Mouse (Mus musculus): ENCODE measurements around the gene Stpg4.
A peak's percentile ranks its signal among the peaks of the same experiment; 100 is the strongest.

GRCm38 (mm10) chr17:87344441-87345251 lies 82.9 kb downstream of the Stpg4 start:
- no peak for TF ChIP-seq GATA1 (IDR thresholded peaks at IDR 0.05; ENCODE audit: low read depth, low read length)
- no peak for TF ChIP-seq MAFK (IDR thresholded peaks at IDR 0.05; ENCODE audit: borderline replicate concordance, low read depth, low read length)
- no peak for TF ChIP-seq POLR2A (IDR thresholded peaks at IDR 0.05; ENCODE audit: control insufficient read depth in 1 of 2, insufficient read depth in 1 of 2, low read depth in 1 of 2, low read length in 2 of 2, poor library complexity in 1 of 2)
- TF ChIP-seq TCF12 (IDR thresholded peaks at IDR 0.05; ENCODE audit: low read depth, low read length) = peak; percentile 12; the same call in 1 of the 2 replicates
- TF ChIP-seq CTCF (IDR thresholded peaks at IDR 0.05 in 2 of 3, conservative IDR thresholded peaks at IDR 0.05 in 1 of 3; ENCODE audit: control insufficient read depth in 1 of 3, insufficient read depth in 1 of 3, low read depth in 2 of 3, low read length in 3 of 3, poor library complexity in 1 of 3, severe bottlenecking in 1 of 3) = no peak
- no peak for TF ChIP-seq MEF2A (IDR thresholded peaks at IDR 0.05; ENCODE audit: extremely low read depth, insufficient replicate concordance, low read depth, low read length, poor library complexity, severe bottlenecking)
- peak in 1 of 2 experiments; percentile 53; a peak in 1 of 4 replicates for TF ChIP-seq EP300 (IDR thresholded peaks at IDR 0.05; ENCODE audit: low read depth in 1 of 2, low read length in 2 of 2)
- no peak for TF ChIP-seq ZMIZ1 (IDR thresholded peaks at IDR 0.05; ENCODE audit: low read depth, low read length)
- no peak for TF ChIP-seq UBTF (IDR thresholded peaks at IDR 0.05; ENCODE audit: borderline replicate concordance, insufficient read depth, low read depth, low read length)
- TF ChIP-seq MAX (IDR thresholded peaks at IDR 0.05; ENCODE audit: low read length) = no peak
